Mouse (Mus musculus) brain, embryonic 14.5 days (tissue): ENCODE measurements around the gene Vmn2r116. TPM values are rescaled to one million over a fixed set of nuclear protein-coding genes. Genes with fewer than 3 reads are reported as not detected.
"Not testable (repeated sequence)": the region's sequence is repeated elsewhere in the genome, so short reads cannot be mapped to it uniquely, and the experiment has no call there.

Experiments used
- DNase-seq: peaks from one replicate; pipeline ENCODE4 v3.0.0-alpha.2; 2011; ENCODE audit warnings: low read depth
- CTCF ChIP-seq: fragments of 200-500 bp; IDR thresholded peaks from 2 replicates; pipeline ENCODE4 v1.5.1; 2012; ENCODE audit warnings: inconsistent platforms, mild to moderate bottlenecking, moderate library complexity, borderline replicate concordance; ENCODE audit not compliant: insufficient read depth, insufficient read length; ENCODE audit errors: extremely low read depth
- POLR2A ChIP-seq: fragments of 200-500 bp; IDR thresholded peaks from 2 replicates; pipeline ENCODE4 v1.6.1; 2012; ENCODE audit warnings: mild to moderate bottlenecking, inconsistent platforms, borderline replicate concordance; ENCODE audit not compliant: poor library complexity, insufficient read depth, insufficient read length, severe bottlenecking; ENCODE audit errors: extremely low read depth
- polyA plus RNA-seq: library from polyadenylated mRNA; depleted of rRNA; stranded (reverse); fragments of >200 nt; gene quantifications from 2 replicates; pipeline ENCODE4 v1.2.3, GENCODE M21; 2012; rRNA removed

The Vmn2r116 gene
- polyA plus RNA-seq: not detected in 2 replicates

DNA sequence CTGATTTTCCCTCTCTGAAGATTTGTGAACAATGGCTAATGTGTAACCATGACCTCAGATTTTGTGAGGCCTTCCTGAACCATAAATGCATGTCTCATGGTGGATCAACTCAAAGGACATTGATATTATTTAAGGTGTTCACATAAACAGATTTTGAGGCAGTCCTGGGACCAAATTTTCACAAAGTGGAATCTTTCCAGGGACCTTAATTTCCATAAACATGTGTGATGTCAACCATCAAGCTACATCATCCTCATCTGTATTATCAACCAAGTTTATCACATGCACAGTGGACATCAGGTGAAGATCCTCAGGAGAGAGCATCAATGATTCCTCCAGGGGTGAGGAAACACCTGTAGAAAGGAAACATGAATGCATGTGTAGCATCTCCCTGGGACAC is at the start of gene Vmn2r116:
Vmn2r116 (plus strand) TSS at position 301 of the 400 bp plus-strand sequence.
- DNase-seq: not testable (repeated sequence)

- not testable (repeated sequence) for DNase-seq
Observed at GRCm38 (mm10) chr17:23343441-23343840, 41.0 kb upstream of the Vmn2r116 start, which contains the start of gene Vmn2r115. Vmn2r115 (plus strand) TSS chr17:23343741.

DNA sequence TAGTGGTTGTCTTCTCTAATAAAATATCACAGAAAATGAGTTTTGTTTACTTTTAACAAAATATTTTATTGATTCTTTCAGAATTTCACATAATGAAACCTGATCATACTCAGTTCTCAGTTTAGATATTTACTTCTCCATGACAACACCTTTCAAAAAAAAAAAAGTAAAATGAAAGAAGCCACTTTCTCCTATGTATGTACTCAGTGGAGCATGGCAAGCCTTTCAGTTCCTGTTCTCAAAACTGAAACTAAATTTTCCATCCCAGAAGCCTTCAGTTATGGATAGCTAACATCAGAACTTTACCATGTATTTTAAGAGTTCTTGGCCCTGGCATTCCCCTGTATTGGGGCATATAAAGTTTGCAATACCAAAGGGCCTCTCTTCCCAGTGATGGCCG is 32.8 kb upstream of the Vmn2r116 start:
- DNase-seq: no peak
- TF ChIP-seq POLR2A: no peak
- TF ChIP-seq CTCF: no peak

DNA sequence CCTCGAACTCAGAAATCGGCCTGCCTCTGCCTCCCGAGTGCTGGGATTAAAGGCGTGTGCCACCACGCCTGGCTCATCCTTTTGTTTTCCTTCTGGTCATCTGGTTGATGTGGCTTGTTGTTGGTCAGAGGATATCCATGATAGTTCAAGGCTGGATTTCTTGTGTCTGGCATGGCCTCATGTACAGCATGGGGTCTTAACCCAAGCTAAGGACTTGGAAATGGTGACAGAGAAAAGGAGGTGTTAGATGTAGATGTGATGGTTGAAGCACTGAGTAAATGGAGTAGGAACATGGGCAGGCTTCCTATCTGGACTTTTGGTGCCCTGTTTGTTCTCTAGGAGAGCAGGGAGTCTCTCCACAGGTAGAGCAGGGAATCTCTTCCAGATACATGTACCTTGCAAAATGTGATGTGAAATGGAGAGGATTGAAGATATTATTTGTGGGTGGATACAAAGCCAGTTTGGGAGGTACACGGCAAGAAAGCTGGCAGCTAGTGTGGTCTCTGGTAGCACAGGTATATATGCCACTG is 48.8 kb downstream of the Vmn2r116 start:
- DNase-seq: no peak
- TF ChIP-seq POLR2A (no peak), CTCF (no peak)

Other genes with a start within 250 kb of the Vmn2r116 start
- 17.1 and 18.0 TPM in 2 replicates for gene Zfp40, start 191.4 kb upstream of the Vmn2r116 start, polyA plus RNA-seq
- not detected in 2 replicates for gene Vmn2r114, start 72.1 kb upstream of the Vmn2r116 start, polyA plus RNA-seq
- gene Vmn2r115, start 40.9 kb upstream of the Vmn2r116 start, polyA plus RNA-seq: not detected in 2 replicates
- not detected in 2 replicates for gene Vmn2r117, start 95.1 kb downstream of the Vmn2r116 start, polyA plus RNA-seq
- 16.7 and 21.4 TPM in 2 replicates for gene Zfp213, start 179.6 kb downstream of the Vmn2r116 start, polyA plus RNA-seq
- gene Zfp13, start 214.9 kb downstream of the Vmn2r116 start, polyA plus RNA-seq: 46.8 and 47.4 TPM in 2 replicates
- 0.05 and 0.22 TPM in 2 replicates for gene Zscan10, start 216.3 kb downstream of the Vmn2r116 start, polyA plus RNA-seq